Mouse (Mus musculus): ENCODE results near the gene Ctbs. TPM values are rescaled to one million over a fixed set of nuclear protein-coding genes. Genes with fewer than 3 reads are reported as not detected.

Gene Ctbs
- polyA plus RNA-seq, 2 experiments = 1.7 to 5.4 TPM

DNA sequence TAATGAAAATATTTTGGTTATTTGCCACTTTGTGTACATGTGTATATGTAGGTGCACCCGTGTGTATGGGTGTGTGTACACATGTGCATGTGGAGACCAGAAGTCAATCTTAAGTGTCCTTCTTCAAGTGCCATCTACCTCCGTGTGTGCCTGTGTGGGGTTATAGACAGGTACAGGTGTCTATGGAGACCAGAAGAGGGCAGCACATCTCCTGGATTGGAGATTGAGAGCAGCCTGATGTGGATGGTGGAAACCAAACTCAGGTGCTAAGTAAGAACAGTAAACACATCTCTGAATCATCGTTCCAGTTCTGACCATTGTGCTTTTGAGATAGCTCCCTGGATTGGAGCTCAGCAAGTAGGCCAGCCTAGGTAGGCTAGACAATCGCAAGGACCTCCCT is 36.9 kb downstream of the Ctbs start:
- Histone ChIP-seq H3K4me1 (replicated peaks; ENCODE audit: control insufficient read depth in 2 of 2, insufficient read depth in 2 of 2, low read length in 1 of 2) (no peaks in the 10 kb centered on the region), H3K27ac (no peak overlapping the region), H3K4me3 (ENCODE audit: insufficient read depth in 1 of 2, low read depth in 2 of 2, low read length in 2 of 2) (no peak overlapping the region), H3K4me2 (ENCODE audit: low read depth) (no peak overlapping the region), H3K27me3 (ENCODE audit: control insufficient read depth, insufficient read depth, low read length) (no peaks in the 10 kb centered on the region), H3K9me3 (ENCODE audit: control insufficient read depth, low read length) (no peaks in the 10 kb centered on the region), H3K9ac (replicated peaks) (no peak overlapping the region), H3K36me3 (replicated peaks; ENCODE audit: control insufficient read depth, insufficient read depth, low read depth) (no peaks in the 10 kb centered on the region)
- no peak for ATAC-seq (ENCODE audit: insufficient read depth)
- 70% methylated on average over 4 of the region's 4 CpGs for WGBS (ENCODE audit: insufficient replicate concordance)
- DNase-seq (ENCODE audit: low read depth in 3 of 3, low spot score in 3 of 3) = no peak
- TF ChIP-seq EP300 (IDR thresholded peaks at IDR 0.05; ENCODE audit: low read depth) (no peak), CTCF (IDR thresholded peaks at IDR 0.05; ENCODE audit: low read depth) (peak; percentile 51)

DNA sequence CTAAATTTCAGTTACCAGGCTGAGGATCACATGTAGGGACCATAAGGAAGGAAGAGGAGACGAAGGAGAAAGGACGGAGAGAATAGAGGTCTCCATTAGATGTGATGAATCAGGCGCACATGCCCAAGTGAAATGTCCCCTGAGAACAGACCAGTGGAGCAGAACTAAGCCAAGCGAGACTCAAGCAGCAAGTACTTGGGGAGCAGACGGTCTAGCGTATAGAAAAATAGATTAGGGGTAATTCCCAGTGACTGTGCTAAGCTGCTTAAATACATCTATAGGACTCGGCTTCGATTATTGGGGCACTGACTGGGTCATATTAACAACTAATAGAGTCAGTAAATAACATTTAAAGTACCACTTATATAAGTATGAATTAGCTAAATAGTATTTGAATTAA is 45.3 kb downstream of the Ctbs start:
- no peak for DNase-seq (ENCODE audit: low read depth in 3 of 3, low spot score in 3 of 3)
- H3K27ac ChIP-seq = no peak overlapping the region
- no peak overlapping the region for H3K4me3 ChIP-seq (ENCODE audit: insufficient read depth in 1 of 2, low read depth in 2 of 2, low read length in 2 of 2)
- H3K4me2 ChIP-seq (ENCODE audit: low read depth) = no peak overlapping the region
- H3K27me3 ChIP-seq (ENCODE audit: control insufficient read depth, insufficient read depth, low read length) = no peaks in the 10 kb centered on the region
- no peaks in the 10 kb centered on the region for H3K36me3 ChIP-seq (replicated peaks; ENCODE audit: control insufficient read depth, insufficient read depth, low read depth)
- 73% methylated on average over 8 of the region's 8 CpGs for WGBS (ENCODE audit: insufficient replicate concordance)
- H3K4me1 ChIP-seq (replicated peaks; ENCODE audit: control insufficient read depth in 2 of 2, insufficient read depth in 2 of 2, low read length in 1 of 2) = peaks cover 0 to 6% of the 10 kb centered on the region in 2 experiments; a peak in 1 of 4 replicates
- no peaks in the 10 kb centered on the region for H3K9me3 ChIP-seq (ENCODE audit: control insufficient read depth, low read length)
- no peak for ATAC-seq (ENCODE audit: insufficient read depth)
- TF ChIP-seq CTCF (IDR thresholded peaks at IDR 0.05; ENCODE audit: low read depth) (no peak), EP300 (IDR thresholded peaks at IDR 0.05; ENCODE audit: low read depth) (no peak)
- H3K9ac ChIP-seq (replicated peaks) = no peak overlapping the region

DNA sequence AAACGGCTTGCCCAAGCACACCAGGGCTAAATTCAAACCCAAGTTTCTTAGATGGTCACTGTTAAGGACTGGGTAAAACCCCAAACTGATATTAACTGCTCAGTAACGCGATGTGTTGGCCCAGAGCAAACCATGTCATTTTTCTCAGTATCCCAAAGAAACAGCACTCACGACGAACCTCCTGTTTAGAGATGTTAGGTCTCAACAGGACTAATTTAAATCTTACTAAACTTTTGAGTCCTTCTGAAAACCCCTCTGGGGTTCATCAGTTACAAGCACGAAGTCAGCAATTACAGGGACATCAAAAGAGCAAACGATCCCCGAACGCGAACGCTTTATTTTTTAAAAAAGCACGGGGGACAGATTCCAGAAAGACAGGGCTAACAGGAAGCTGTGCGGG is 49.4 kb downstream of the Ctbs start:
- no peaks in the 10 kb centered on the region for H3K9me3 ChIP-seq (ENCODE audit: control insufficient read depth, low read length)
- H3K27ac ChIP-seq = peak overlapping the region; percentile 91
- H3K4me1 ChIP-seq (replicated peaks; ENCODE audit: control insufficient read depth in 2 of 2, insufficient read depth in 2 of 2, low read length in 1 of 2) = peaks cover 10 to 20% of the 10 kb centered on the region in 2 experiments
- TF ChIP-seq CTCF (IDR thresholded peaks at IDR 0.05; ENCODE audit: low read depth) = no peak
- no peak for TF ChIP-seq EP300 (IDR thresholded peaks at IDR 0.05; ENCODE audit: low read depth)
- WGBS (ENCODE audit: insufficient replicate concordance) = 2% methylated on average over 13 of the region's 13 CpGs
- DNase-seq (ENCODE audit: low read depth in 3 of 3, low spot score in 3 of 3) (peak in 1 of 3 experiments; percentile 26), ATAC-seq (ENCODE audit: insufficient read depth) (peak; percentile 3; the same call in 1 of the 2 replicates)
- peak overlapping the region; percentile 77 to 90 for H3K4me3 ChIP-seq (ENCODE audit: insufficient read depth in 1 of 2, low read depth in 2 of 2, low read length in 2 of 2)
- peaks cover 12% of the 10 kb centered on the region for H3K36me3 ChIP-seq (replicated peaks; ENCODE audit: control insufficient read depth, insufficient read depth, low read depth)
- H3K9ac ChIP-seq (replicated peaks) = peak overlapping the region; percentile 89
- peak overlapping the region; percentile 75 for H3K4me2 ChIP-seq (ENCODE audit: low read depth)
- H3K27me3 ChIP-seq (ENCODE audit: control insufficient read depth, insufficient read depth, low read length) = no peaks in the 10 kb centered on the region

DNA sequence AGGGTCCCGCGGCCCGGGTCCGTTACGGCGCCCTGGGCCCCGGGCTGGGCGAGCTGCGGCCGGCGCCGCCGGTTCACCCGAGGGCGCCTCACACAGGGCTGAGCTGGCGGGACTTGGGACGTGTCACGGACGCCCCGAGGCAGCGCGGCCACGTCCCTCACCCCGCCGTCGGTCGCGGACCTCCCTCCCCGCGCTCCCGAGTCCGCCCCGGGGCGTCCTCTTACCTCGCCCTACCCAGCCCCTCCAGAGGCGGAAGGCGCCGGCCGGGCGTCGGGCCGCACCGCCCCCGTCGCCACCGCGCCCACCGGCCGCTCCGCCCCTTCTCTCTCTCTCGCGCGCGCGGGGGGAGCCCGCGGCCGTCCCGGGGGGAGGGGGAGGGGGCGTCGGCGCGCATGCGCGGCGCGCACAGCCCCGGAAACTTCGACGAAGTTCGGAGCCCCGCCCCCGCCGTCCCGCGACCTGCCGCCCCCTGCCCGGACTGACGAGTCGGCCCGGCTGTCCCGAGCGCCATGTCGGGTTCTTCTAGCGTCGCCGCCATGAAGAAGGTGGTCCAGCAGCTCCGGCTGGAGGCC is 49.9 kb downstream of the Ctbs start, which contains the start of the genes Spata1 and Gng5:
TSS of gene Spata1 (minus strand) at position 323 of the 572 bp plus-strand sequence.
TSS of gene Gng5 (plus strand) at position 377 of the 572 bp plus-strand sequence.
- Histone ChIP-seq H3K36me3 (replicated peaks; ENCODE audit: control insufficient read depth, insufficient read depth, low read depth) (peaks cover 13% of the 10 kb centered on the region), H3K4me2 (ENCODE audit: low read depth) (peak within 1 kb of the TSS; percentile 75), H3K9ac (replicated peaks) (peak within 1 kb of the TSS; percentile 89), H3K4me3 (ENCODE audit: insufficient read depth in 1 of 2, low read depth in 2 of 2, low read length in 2 of 2) (peak within 1 kb of the TSS; percentile 77 to 90), H3K4me1 (replicated peaks; ENCODE audit: control insufficient read depth in 2 of 2, insufficient read depth in 2 of 2, low read length in 1 of 2) (peaks cover 10 to 20% of the 10 kb centered on the region in 2 experiments), H3K9me3 (ENCODE audit: control insufficient read depth, low read length) (no peaks in the 10 kb centered on the region), H3K27ac (peak within 1 kb of the TSS; percentile 91), H3K27me3 (ENCODE audit: control insufficient read depth, insufficient read depth, low read length) (no peaks in the 10 kb centered on the region)
- ATAC-seq (ENCODE audit: insufficient read depth) (peak; percentile 95), DNase-seq (ENCODE audit: low read depth in 3 of 3, low spot score in 3 of 3) (peak; percentile 79 to 84 (median 82))
- WGBS (ENCODE audit: insufficient replicate concordance) = under 1% methylated on average over 86 of the region's 88 CpGs
- TF ChIP-seq CTCF (IDR thresholded peaks at IDR 0.05; ENCODE audit: low read depth) (no peak), EP300 (IDR thresholded peaks at IDR 0.05; ENCODE audit: low read depth) (no peak)

DNA sequence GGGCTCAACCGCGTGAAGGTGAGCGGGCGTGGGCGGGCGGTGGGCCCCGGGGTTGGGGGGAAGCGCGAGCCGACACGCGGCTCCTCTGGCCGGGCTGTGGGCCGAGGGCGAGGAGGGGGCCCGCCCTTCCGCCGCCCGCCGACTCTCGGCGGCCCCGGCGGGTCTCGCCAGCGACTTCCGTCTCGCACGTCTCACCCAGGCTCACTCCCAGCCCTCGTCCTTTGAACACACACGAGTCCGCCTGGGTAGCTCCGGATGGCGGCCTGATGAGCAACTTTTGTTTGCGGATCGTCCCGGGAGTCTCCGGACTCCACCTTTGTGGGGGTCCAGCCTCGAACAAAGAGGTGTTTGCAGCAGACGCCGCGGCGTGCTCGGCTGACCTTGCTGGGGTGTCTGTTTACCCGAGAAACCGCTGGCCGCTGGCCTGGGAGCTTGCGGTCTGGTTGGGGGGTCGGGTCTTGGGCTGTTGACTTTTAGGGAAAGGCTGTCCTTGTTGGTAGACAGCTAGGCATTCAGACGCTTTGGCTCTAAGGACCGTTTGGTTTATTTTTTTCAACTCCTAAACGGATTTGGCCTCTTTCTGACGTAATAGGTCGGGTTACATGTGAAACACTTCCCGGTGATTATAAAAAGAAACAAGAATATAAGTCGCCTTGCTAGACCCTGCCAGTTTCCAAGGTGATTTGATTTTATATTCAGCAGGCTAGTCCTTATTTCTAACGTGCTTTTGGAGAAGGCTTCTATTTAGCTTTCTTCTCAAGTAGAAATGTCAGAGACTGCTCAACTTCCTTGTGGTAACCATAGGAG is 50.6 kb downstream of the Ctbs start:
- H3K4me2 ChIP-seq (ENCODE audit: low read depth) = peak overlapping the region; percentile 75
- TF ChIP-seq CTCF (IDR thresholded peaks at IDR 0.05; ENCODE audit: low read depth) (no peak), EP300 (IDR thresholded peaks at IDR 0.05; ENCODE audit: low read depth) (no peak; the same call in 1 of the 2 replicates)
- peaks cover 16% of the 10 kb centered on the region for H3K36me3 ChIP-seq (replicated peaks; ENCODE audit: control insufficient read depth, insufficient read depth, low read depth)
- peak overlapping the region; percentile 77 to 90 for H3K4me3 ChIP-seq (ENCODE audit: insufficient read depth in 1 of 2, low read depth in 2 of 2, low read length in 2 of 2)
- H3K27me3 ChIP-seq (ENCODE audit: control insufficient read depth, insufficient read depth, low read length) = no peaks in the 10 kb centered on the region
- no peaks in the 10 kb centered on the region for H3K9me3 ChIP-seq (ENCODE audit: control insufficient read depth, low read length)
- peak overlapping the region; percentile 89 for H3K9ac ChIP-seq (replicated peaks)
- peak overlapping the region; percentile 91 for H3K27ac ChIP-seq
- ATAC-seq (ENCODE audit: insufficient read depth) (peak; percentile 61), DNase-seq (ENCODE audit: low read depth in 3 of 3, low spot score in 3 of 3) (peak in 1 of 3 experiments; percentile 47)
- peaks cover 10 to 20% of the 10 kb centered on the region in 2 experiments for H3K4me1 ChIP-seq (replicated peaks; ENCODE audit: control insufficient read depth in 2 of 2, insufficient read depth in 2 of 2, low read length in 1 of 2)
- under 1% methylated on average over 57 of the region's 57 CpGs for WGBS (ENCODE audit: insufficient replicate concordance)

Data from liver, embryonic 14.5 days (tissue).